Mouse (Mus musculus) gastrocnemius, postnatal 36 days (tissue): ENCODE results near the gene Vac14. TPM values are rescaled to one million over a fixed set of nuclear protein-coding genes. Genes with fewer than 3 reads are reported as not detected.

Experiments
- DNase-seq, 2 experiments: peaks; one replicate each; pipeline ENCODE4 v3.0.0; 2022
- intact Hi-C: fragments of 180-260 bp; cut with DNase I; formaldehyde crosslinking; loops from one replicate; pipeline ENCODE4 v1.15.1; 2025
- long read RNA-seq, 2 experiments: library from polyadenylated mRNA; stranded (forward); transcript quantifications; one replicate each; pipeline ENCODE4 v2.0.0; 2021
- total RNA-seq, 2 experiments: library from RNA; stranded (reverse); gene quantifications; 2 replicates each; pipeline ENCODE4 v1.2.3; 2021

Gene Vac14
- total RNA-seq = 10 to 100 TPM; 15.8 to 16.0 TPM
- long read RNA-seq, experiment 1, partial matches to known transcripts = 136 of 148 reads
- long read RNA-seq, experiment 1, other reads (novel, unspliced or antisense) = 9 of 148 reads
- long read RNA-seq, experiment 2, transcript Vac14-201 (19 exons, 3,069 nt) = major isoform, 7 of 174 reads
- long read RNA-seq, experiment 2, partial matches to known transcripts = 158 of 174 reads
- long read RNA-seq, experiment 2, other reads (novel, unspliced or antisense) = 9 of 174 reads

DNA sequence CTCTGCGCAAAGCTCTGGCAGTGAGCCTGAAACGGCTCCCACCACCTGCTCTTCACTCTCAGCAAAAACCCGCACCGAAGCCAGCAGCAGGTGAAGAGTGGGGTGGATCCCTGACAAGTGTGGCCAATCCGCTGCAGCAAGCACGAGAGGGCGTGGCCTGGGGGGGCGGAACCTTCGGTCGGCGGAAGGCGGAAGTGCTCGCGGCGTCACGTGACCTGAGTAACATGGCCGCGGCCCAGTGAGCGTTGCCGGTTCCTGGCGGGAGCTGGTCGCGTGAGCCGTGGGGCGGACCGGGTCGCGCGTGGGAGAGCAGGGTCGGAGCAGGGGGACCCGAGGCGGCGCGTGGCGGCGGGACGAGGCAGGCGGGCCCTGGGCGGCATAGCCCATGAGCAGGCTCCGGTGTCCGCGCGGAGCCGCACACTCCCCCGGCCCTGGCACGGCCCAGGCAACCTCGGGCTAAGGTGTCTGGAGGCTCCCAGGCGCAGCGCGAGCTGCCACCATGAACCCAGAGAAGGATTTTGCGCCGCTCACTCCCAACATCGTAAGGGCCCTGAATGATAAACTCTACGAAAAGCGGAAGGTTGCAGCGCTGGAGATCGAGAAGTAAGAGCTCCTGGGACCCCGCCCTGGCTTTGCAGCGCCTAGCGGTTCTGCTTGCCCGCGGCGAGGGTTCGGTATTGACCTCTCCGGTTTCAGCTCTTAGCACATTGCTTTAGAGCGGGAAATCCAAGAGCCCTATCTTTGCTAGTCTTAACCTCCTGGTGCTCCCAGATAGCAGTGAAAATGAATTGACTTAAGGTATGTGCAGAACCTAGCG is at the start of gene Vac14:
Gene Vac14, plus strand, starts transcription at position 195 of the 817 bp plus-strand sequence.
- intact Hi-C loops = no loop called here
- DNase-seq = peak; percentile 95 to 96

GRCm38 (mm10) chr8:110592641-110593040 is 25.7 kb upstream of the Vac14 start:
- DNase-seq = no peak
- intact Hi-C loops = no loop called here

- intact Hi-C loops = no loop called here
- no peak for DNase-seq
Observed at GRCm38 (mm10) chr8:110594164-110594563, 24.2 kb upstream of the Vac14 start.

DNA sequence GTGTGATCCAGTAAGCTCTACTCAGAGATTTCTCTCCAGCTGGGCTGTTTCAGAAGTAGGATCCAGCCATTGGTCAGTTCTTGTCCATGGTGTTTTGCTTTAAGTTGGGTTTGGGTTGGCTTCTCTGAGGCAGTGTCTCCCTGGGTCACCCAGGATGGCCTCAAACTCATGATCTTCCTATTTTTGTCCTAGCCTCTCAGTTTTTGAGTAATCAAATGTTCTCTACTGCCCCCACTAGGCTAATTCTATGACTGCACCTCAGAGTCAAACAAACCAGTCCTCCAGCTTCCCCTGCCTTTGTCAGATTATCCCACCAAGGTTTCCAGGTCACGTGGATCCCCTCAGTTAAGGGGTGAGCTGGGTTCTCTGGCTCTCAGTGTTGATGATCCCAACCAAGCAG is 13.8 kb upstream of the Vac14 start:
- no peak for DNase-seq
- intact Hi-C loops = loop anchor here (5.0 kb wide), 2 partner anchors 457 to 472 kb away; no protein-coding TSS in a partner anchor

DNA sequence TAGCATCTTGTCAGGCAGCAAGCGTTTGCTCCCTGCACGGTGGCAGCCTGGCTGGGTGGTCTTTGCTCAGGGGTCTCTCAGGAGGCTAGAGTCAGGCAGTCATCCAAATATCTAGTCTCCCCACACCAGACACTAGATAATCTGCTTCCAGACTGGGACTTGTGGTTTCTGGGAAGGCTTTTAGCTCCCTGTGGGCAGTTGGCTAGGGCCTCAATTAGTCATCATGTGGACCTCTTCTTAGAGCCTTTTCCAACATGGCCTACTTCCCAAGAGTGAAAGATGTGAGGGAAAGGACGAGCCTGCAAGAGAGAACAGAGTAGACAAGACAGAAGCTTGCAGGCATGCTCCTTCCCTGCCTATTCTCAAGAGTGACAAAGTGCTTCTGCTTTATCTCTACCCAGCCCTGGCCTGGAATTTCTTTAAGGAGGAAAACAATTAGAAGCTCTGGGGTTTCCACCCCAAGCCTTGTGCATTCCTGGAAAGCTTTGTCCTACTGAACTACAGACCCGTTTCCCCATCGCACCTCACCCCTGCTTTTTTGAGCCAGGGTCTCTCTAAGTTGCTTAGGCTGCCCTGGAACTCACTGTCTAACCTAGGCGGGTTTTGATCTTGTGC is 12.9 kb upstream of the Vac14 start:
- no peak for DNase-seq
- intact Hi-C loops = no loop called here

DNA sequence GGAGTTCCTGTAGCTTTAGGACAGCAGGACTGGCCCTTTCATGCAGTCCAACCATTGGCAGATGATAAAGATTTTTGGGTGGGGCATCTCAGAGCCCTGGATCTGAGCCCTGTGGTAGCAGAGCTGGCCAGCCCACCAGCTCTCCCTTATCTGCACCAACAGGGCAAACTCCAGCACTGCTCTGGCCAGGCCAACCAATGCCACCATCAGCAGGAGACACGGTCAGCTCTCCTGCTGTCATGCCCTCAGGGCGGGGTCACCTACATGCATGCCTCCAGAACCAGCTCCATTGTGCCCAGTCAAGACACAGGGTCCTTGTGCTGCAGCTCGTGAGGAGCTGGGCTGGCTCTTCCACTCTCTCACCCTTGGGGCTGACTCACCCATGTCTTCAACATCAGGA is 2.7 kb upstream of the Vac14 start:
- intact Hi-C loops = no loop called here
- DNase-seq = no peak

GRCm38 (mm10) chr8:110617801-110618358 is 505 bp upstream of the Vac14 start:
- intact Hi-C loops = no loop called here
- no peak for DNase-seq

- DNase-seq = no peak
- intact Hi-C loops = no loop called here
Observed at GRCm38 (mm10) chr8:110619208-110619574, 806 bp downstream of the Vac14 start.

DNA sequence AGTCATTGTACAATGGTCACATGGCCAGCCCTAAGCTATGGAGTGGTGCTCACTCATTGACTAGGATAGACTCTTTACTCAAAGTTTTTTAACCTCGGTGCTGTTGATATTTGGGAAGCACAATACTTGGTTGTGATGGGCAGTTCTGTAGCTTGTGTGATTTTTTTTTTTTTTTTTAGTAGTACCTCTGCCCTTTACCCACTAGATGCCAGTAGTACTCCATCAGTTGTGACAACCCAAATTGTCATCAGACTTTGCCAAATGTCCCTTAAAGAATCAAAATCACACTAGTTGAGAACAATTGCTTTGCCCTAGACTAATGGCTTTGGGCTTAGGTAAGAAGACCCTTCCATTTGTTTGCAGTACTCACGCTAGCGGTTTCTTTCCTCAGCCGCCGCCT is 1.5 kb downstream of the Vac14 start:
- intact Hi-C loops = no loop called here
- DNase-seq = no peak

DNA sequence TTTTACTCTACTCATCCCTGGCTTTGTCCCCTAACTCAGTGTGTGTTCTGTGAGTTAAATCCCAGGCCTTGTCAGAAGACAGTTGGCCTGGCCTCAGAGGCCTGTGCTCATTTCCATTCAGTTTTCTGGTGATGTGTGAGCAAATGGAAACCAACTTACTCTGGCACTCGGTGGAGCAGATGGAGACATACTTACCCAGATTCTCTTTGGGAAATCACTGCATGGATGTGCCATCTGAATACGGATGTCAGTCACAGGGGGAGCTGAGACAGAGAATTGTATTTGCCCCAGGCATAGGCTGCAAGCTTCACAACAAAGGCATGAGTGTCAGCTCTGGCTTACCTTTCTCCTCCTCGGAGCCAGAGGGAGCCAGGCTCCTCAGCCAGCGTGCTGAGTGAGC is 8.0 kb downstream of the Vac14 start:
- intact Hi-C loops = no loop called here
- no peak for DNase-seq

GRCm38 (mm10) chr8:110629245-110630063 is 11.1 kb downstream of the Vac14 start:
- peak; percentile 35 to 41 for DNase-seq
- intact Hi-C loops = loop anchor here (10.0 kb wide), 1 partner anchor 445 kb away; no protein-coding TSS in a partner anchor

- intact Hi-C loops = loop anchor here (10.0 kb wide), 1 partner anchor 445 kb away; no protein-coding TSS in a partner anchor
Observed at GRCm38 (mm10) chr8:110630079-110630478, 11.7 kb downstream of the Vac14 start.

GRCm38 (mm10) chr8:110630571-110631071 is 12.2 kb downstream of the Vac14 start:
- intact Hi-C loops = loop anchor here (10.0 kb wide), 1 partner anchor 444 kb away; no protein-coding TSS in a partner anchor

More at GRCm38 (mm10) chr8:110630079-110630478, 11.7 kb downstream of the Vac14 start:
- DNase-seq = no peak

GRCm38 (mm10) chr8:110631201-110631600 is 12.8 kb downstream of the Vac14 start:
- DNase-seq = peak in 1 of 2 experiments; percentile 32
- intact Hi-C loops = loop anchor here (10.0 kb wide), 1 partner anchor 444 kb away; no protein-coding TSS in a partner anchor

More at GRCm38 (mm10) chr8:110630571-110631071, 12.2 kb downstream of the Vac14 start:
- peak; percentile 64 to 67 for DNase-seq

- intact Hi-C loops = loop anchor here (10.0 kb wide), 1 partner anchor 441 kb away; no protein-coding TSS in a partner anchor
Observed at GRCm38 (mm10) chr8:110633814-110634213, 15.4 kb downstream of the Vac14 start.

DNA sequence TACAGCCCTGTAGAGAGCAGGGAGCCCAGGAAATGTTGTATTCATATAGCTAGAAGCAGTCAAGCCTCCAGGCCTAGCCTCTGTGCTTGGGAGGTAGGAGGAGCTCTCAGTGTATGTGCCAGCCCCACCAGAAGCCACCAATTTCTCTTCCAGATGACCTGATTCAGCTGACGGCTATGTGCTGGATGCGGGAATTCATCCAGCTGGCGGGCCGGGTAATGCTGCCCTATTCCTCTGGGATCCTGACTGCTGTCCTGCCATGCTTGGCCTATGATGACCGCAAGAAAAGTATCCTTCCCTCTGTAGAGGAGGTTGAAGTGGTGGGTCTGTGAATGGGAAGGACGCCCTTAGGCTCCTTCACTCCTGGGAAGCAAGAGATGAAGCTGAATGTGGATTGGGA is 17.8 kb downstream of the Vac14 start:
- DNase-seq = no peak
- intact Hi-C loops = loop anchor here (10.0 kb wide), 1 partner anchor 439 kb away; no protein-coding TSS in a partner anchor

More at GRCm38 (mm10) chr8:110633814-110634213, 15.4 kb downstream of the Vac14 start:
- DNase-seq = no peak

DNA sequence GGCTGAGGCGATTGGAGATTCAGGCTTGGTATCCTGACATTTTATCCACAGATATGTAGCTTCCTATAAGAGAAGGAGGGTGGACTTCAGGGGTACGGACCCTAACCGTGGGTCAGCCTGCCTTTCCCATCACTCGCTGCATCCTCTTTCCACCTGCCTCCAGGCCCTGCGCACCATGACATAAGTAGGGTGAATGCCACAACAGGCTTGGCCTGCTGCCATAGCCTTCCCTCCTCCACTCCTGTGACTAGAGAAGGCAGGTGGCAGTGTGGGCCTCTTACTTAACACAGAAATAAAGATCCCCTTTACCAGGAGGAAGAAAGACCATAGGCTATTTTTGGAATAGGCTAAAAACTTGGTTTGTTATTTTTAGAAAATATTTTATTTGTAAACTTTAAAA is 23.9 kb downstream of the Vac14 start:
- no peak for DNase-seq
- intact Hi-C loops = loop anchor here (5.0 kb wide), 1 partner anchor 200 kb away; no protein-coding TSS in a partner anchor

- DNase-seq = no peak
- intact Hi-C loops = loop anchor here (5.0 kb wide), 1 partner anchor 199 kb away; no protein-coding TSS in a partner anchor
Observed at GRCm38 (mm10) chr8:110643177-110643576, 24.8 kb downstream of the Vac14 start.

DNA sequence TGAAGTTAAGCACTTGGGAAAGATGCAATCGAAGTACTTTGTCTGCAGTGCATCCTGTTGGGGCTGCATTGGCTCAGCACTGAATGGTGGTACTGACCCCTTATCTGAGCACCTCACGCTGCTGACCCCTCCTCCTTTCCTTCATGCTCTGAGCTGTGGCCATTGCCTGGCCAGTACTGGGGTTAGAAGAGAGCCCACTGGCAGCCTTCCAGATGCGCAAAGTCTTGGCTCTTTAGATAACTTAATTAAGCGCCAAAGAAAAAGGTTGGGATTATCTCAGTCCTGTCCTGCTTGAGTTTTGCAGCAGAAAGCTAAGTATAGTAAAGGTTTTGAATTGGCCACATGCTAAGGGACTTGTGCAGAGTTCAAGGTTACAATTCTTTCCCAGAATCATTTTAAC is 26.0 kb downstream of the Vac14 start:
- intact Hi-C loops = loop anchor here (5.0 kb wide), 1 partner anchor 198 kb away; no protein-coding TSS in a partner anchor
- DNase-seq = no peak
